9 mouse cellular contexts compared by ENCODE assay signal in the genomic region with DNA sequence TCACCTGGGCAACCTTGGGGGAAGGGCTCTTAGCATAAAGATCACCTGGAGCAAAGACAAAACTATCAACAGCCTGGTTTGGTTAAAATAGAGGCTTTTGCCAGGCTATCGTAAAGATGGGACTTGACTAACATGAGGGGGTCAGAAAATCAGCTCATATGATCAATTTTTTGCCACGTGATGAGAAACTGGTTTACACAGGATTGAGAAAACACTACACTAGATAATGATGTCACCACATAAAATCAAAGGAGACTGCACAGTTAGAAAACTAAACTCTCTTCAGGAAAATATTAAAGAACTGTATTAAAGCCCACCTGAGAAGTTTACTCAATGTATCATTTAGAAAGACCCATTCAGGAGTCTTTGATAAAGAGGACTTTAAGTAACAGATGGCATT. TPM values are rescaled to one million over a fixed set of nuclear protein-coding genes. Genes with fewer than 3 reads are reported as not detected.
DNase-seq lines count a peak whose midpoint lies in the region; ATAC-seq and TF ChIP-seq lines count a peak whose summit lies in the region.
"Had no signal": no experiment of that assay in that cellular context is flagged by ENCODE, and none has a peak within 500 bp of the region (broad histone marks: within the 10 kb centered on the region; RNA-seq: fewer than 3 reads in every experiment).

No protein-coding gene starts in this region.

- no peak for DNase-seq in heart, postnatal 36 days
- no peak for DNase-seq in cerebellum, adult 8-10 months
- no peak for DNase-seq in embryo, embryonic 9.5 days (ENCODE audit: extremely low spot score)

- WGBS in heart, embryonic 12.5 days, result 45% methylated on average over 2 of the region's 2 CpGs
- 56% methylated on average over 2 of the region's 2 CpGs for WGBS in forebrain, embryonic 15.5 days
- WGBS in liver, embryonic 16.5 days (ENCODE audit: insufficient replicate concordance), result 41% methylated on average over 2 of the region's 2 CpGs

- H3K9me3 ChIP-seq in heart, embryonic 12.5 days (replicated peaks), result no peaks in the 10 kb centered on the region
- H3K9me3 ChIP-seq in E14TG2a.4 (ENCODE audit: low read length), result no peaks in the 10 kb centered on the region
- H3K9me3 ChIP-seq in forebrain, embryonic 15.5 days, result no peaks in the 10 kb centered on the region
- no peaks in the 10 kb centered on the region for H3K9me3 ChIP-seq in liver, embryonic 16.5 days (replicated peaks; ENCODE audit: control insufficient read depth, low read length)

- no peak for ATAC-seq in heart, embryonic 12.5 days (ENCODE audit: insufficient number of reproducible peaks, low FRiP score)
- ATAC-seq in forebrain, embryonic 15.5 days (replicated peaks), result no peak
- no peak for ATAC-seq in liver, embryonic 16.5 days (ENCODE audit: low read depth)
- no peak for ATAC-seq in megakaryocyte progenitor cell, adult 5-6 weeks (replicated peaks; ENCODE audit: poor library complexity)

- H3K27ac ChIP-seq in heart, embryonic 12.5 days (ENCODE audit: poor library complexity, severe bottlenecking), result no peak overlapping the region
- H3K27ac ChIP-seq in forebrain, embryonic 15.5 days (replicated peaks), result no peak overlapping the region
- H3K27ac ChIP-seq in liver, embryonic 16.5 days (ENCODE audit: low read length), result peak overlapping the region; percentile 4; the same call in 1 of the 2 replicates

- intact Hi-C loops in heart, postnatal 36 days (cut with DNase I), result loop anchor here (5.0 kb wide), 1 partner anchor 192 kb away; a partner anchor contains a TSS

- H3K9ac ChIP-seq in heart, embryonic 12.5 days, result no peak overlapping the region
- H3K9ac ChIP-seq in forebrain, embryonic 15.5 days (replicated peaks), result peak overlapping the region; percentile 97
- peak overlapping the region; percentile 100 for H3K9ac ChIP-seq in liver, embryonic 16.5 days (ENCODE audit: low read depth, low read length)

- H3K4me2 ChIP-seq in heart, embryonic 12.5 days, result peak overlapping the region; percentile 62
- peak overlapping the region; percentile 43 for H3K4me2 ChIP-seq in forebrain, embryonic 15.5 days (replicated peaks)
- peak overlapping the region; percentile 95 for H3K4me2 ChIP-seq in liver, embryonic 16.5 days (ENCODE audit: low read depth, low read length)

- peaks cover 10% of the 10 kb centered on the region for H3K36me3 ChIP-seq in heart, embryonic 12.5 days
- H3K36me3 ChIP-seq in E14TG2a.4 (ENCODE audit: insufficient read depth, low read length), result no peaks in the 10 kb centered on the region
- 0 out of 2 replicates have a peak, but pooled peaks cover 3% of the 10 kb centered on the region for H3K36me3 ChIP-seq in forebrain, embryonic 15.5 days
- peaks cover 9% of the 10 kb centered on the region for H3K36me3 ChIP-seq in liver, embryonic 16.5 days (ENCODE audit: control insufficient read depth, insufficient read depth)

- no peak for TF ChIP-seq CTCF in E14TG2a.4 (conservative IDR thresholded peaks at IDR 0.05; ENCODE audit: low read length)

- peaks cover 17% of the 10 kb centered on the region for H3K4me1 ChIP-seq in heart, embryonic 12.5 days (replicated peaks)
- H3K4me1 ChIP-seq in E14TG2a.4 (replicated peaks; ENCODE audit: low read depth, low read length), result peaks cover 12% of the 10 kb centered on the region
- peaks cover 17% of the 10 kb centered on the region for H3K4me1 ChIP-seq in forebrain, embryonic 15.5 days
- peaks cover 24% of the 10 kb centered on the region for H3K4me1 ChIP-seq in liver, embryonic 16.5 days (ENCODE audit: control insufficient read depth, low read depth, low read length)

- peak overlapping the region; percentile 100 for H3K4me3 ChIP-seq in heart, embryonic 12.5 days
- H3K4me3 ChIP-seq in E14TG2a.4 (replicated peaks; ENCODE audit: low read length), result peak overlapping the region; percentile 88
- H3K4me3 ChIP-seq in forebrain, embryonic 15.5 days, result peak overlapping the region; percentile 82
- H3K4me3 ChIP-seq in liver, embryonic 16.5 days (ENCODE audit: low read depth, low read length), result peak overlapping the region; percentile 97

- H3K27me3 ChIP-seq in heart, embryonic 12.5 days (replicated peaks), result no peaks in the 10 kb centered on the region
- H3K27me3 ChIP-seq in E14TG2a.4 (ENCODE audit: insufficient read depth, low read length), result peaks cover 22% of the 10 kb centered on the region
- H3K27me3 ChIP-seq in forebrain, embryonic 15.5 days, result no peaks in the 10 kb centered on the region
- H3K27me3 ChIP-seq in liver, embryonic 16.5 days (ENCODE audit: control insufficient read depth, insufficient read depth, low read depth, low read length), result no peaks in the 10 kb centered on the region

RNA-seq across cellular contexts. Expression of a gene that starts 9.4 kb away (rescaled TPM):
- polyA plus RNA-seq in heart, embryonic 12.5 days (2016; fragmentation: Nextera tagmentation; extraction: Ambion mirVana), result 62.2 and 63.9 TPM in 2 replicates
- total RNA-seq in heart, postnatal 36 days (2021), result 100 to 1,000 TPM; 102 to 106 TPM
- polyA plus RNA-seq in forebrain, embryonic 15.5 days (2015; fragmentation: Nextera tagmentation; extraction: Ambion mirVana), result 54.6 and 62.6 TPM in 2 replicates
- 25.9 and 29.3 TPM in 2 replicates for polyA plus RNA-seq in liver, embryonic 16.5 days (2015; fragmentation: Nextera tagmentation; extraction: Ambion mirVana)
- 17.3 and 20.9 TPM in 2 replicates for total RNA-seq in megakaryocyte progenitor cell, adult 5-6 weeks (2015)
- total RNA-seq in megakaryocyte progenitor cell, adult 5-6 weeks (2017), result 18.7 and 27.1 TPM in 2 replicates

RNA-seq across cellular contexts. Expression of a gene that starts 56.0 kb away (rescaled TPM):
- not detected in 2 replicates for polyA plus RNA-seq in heart, embryonic 12.5 days (2016; fragmentation: Nextera tagmentation; extraction: Ambion mirVana)
- total RNA-seq in heart, postnatal 36 days (2021), result not detected
- not detected in 2 replicates for polyA plus RNA-seq in forebrain, embryonic 15.5 days (2015; fragmentation: Nextera tagmentation; extraction: Ambion mirVana)
- not detected in 2 replicates for polyA plus RNA-seq in liver, embryonic 16.5 days (2015; fragmentation: Nextera tagmentation; extraction: Ambion mirVana)
- total RNA-seq in megakaryocyte progenitor cell, adult 5-6 weeks (2015), result not detected in 2 replicates
- total RNA-seq in megakaryocyte progenitor cell, adult 5-6 weeks (2017), result not detected in 2 replicates
- total RNA-seq: ES-E14 had no signal

Comparison
In these comparisons a context has a peak if more than half of its experiments do, and no peak if none do; other contexts are left out.
1. H3K4me2 ChIP-seq: peak in every context shown above with its lines; median percentile 95 in liver, embryonic 16.5 days; 62 in heart, embryonic 12.5 days; 43 in forebrain, embryonic 15.5 days.